Mouse (Mus musculus): ENCODE data around the gene Pcsk5. TPM values are rescaled to one million over a fixed set of nuclear protein-coding genes. Genes with fewer than 3 reads are reported as not detected.

The Pcsk5 gene
- polyA plus RNA-seq, 1 experiment = 5.0 TPM

GRCm38 (mm10) chr19:17786744-17787143, 50.7 kb downstream of the Pcsk5 start:
- Histone ChIP-seq H3K4me1 (ENCODE audit: control insufficient read depth, insufficient read depth, low read length) (no peaks in the 10 kb centered on the region; the same call in 1 of the 2 replicates), H3K4me3 (ENCODE audit: insufficient read depth, low read length) (no peak overlapping the region), H3K27ac (ENCODE audit: insufficient read depth, low read length) (no peak overlapping the region)
- TF ChIP-seq POLR2A (IDR thresholded peaks at IDR 0.05; ENCODE audit: extremely low read depth, insufficient read depth, low read length) (no peak), CTCF (IDR thresholded peaks at IDR 0.05; ENCODE audit: extremely low read depth, insufficient read depth, low read length) (no peak)

- no peak for TF ChIP-seq CTCF (IDR thresholded peaks at IDR 0.05; ENCODE audit: extremely low read depth, insufficient read depth, low read length)
- TF ChIP-seq POLR2A (IDR thresholded peaks at IDR 0.05; ENCODE audit: extremely low read depth, insufficient read depth, low read length) = no peak
- Histone ChIP-seq H3K4me1 (ENCODE audit: control insufficient read depth, insufficient read depth, low read length) (no peaks in the 10 kb centered on the region; the same call in 1 of the 2 replicates), H3K4me3 (ENCODE audit: insufficient read depth, low read length) (no peak overlapping the region), H3K27ac (ENCODE audit: insufficient read depth, low read length) (no peak overlapping the region)
Observed at GRCm38 (mm10) chr19:17784401-17785192, 52.8 kb downstream of the Pcsk5 start.

- TF ChIP-seq CTCF (IDR thresholded peaks at IDR 0.05; ENCODE audit: extremely low read depth, insufficient read depth, low read length) (no peak), POLR2A (IDR thresholded peaks at IDR 0.05; ENCODE audit: extremely low read depth, insufficient read depth, low read length) (no peak)
- Histone ChIP-seq H3K4me1 (ENCODE audit: control insufficient read depth, insufficient read depth, low read length) (no peaks in the 10 kb centered on the region; the same call in 1 of the 2 replicates), H3K27ac (ENCODE audit: insufficient read depth, low read length) (no peak overlapping the region), H3K4me3 (ENCODE audit: insufficient read depth, low read length) (no peak overlapping the region)
Observed at GRCm38 (mm10) chr19:17783231-17783630, 54.2 kb downstream of the Pcsk5 start.

GRCm38 (mm10) chr19:17781323-17781722, 56.1 kb downstream of the Pcsk5 start:
- Histone ChIP-seq H3K27ac (ENCODE audit: insufficient read depth, low read length) (no peak overlapping the region), H3K4me3 (ENCODE audit: insufficient read depth, low read length) (no peak overlapping the region), H3K4me1 (ENCODE audit: control insufficient read depth, insufficient read depth, low read length) (no peaks in the 10 kb centered on the region; the same call in 1 of the 2 replicates)
- TF ChIP-seq POLR2A (IDR thresholded peaks at IDR 0.05; ENCODE audit: extremely low read depth, insufficient read depth, low read length) (no peak), CTCF (IDR thresholded peaks at IDR 0.05; ENCODE audit: extremely low read depth, insufficient read depth, low read length) (no peak)

- H3K27ac ChIP-seq (ENCODE audit: insufficient read depth, low read length) = no peak overlapping the region
- TF ChIP-seq CTCF (IDR thresholded peaks at IDR 0.05; ENCODE audit: extremely low read depth, insufficient read depth, low read length) (no peak), POLR2A (IDR thresholded peaks at IDR 0.05; ENCODE audit: extremely low read depth, insufficient read depth, low read length) (no peak)
- H3K4me3 ChIP-seq (ENCODE audit: insufficient read depth, low read length) = no peak overlapping the region
Observed at GRCm38 (mm10) chr19:17775943-17776342, 61.5 kb downstream of the Pcsk5 start.

GRCm38 (mm10) chr19:17775097-17775496, 62.3 kb downstream of the Pcsk5 start:
- Histone ChIP-seq H3K4me1 (ENCODE audit: control insufficient read depth, insufficient read depth, low read length) (no peaks in the 10 kb centered on the region; the same call in 1 of the 2 replicates), H3K27ac (ENCODE audit: insufficient read depth, low read length) (no peak overlapping the region), H3K4me3 (ENCODE audit: insufficient read depth, low read length) (no peak overlapping the region)
- no peak for TF ChIP-seq CTCF (IDR thresholded peaks at IDR 0.05; ENCODE audit: extremely low read depth, insufficient read depth, low read length)
- TF ChIP-seq POLR2A (IDR thresholded peaks at IDR 0.05; ENCODE audit: extremely low read depth, insufficient read depth, low read length) = no peak

More at GRCm38 (mm10) chr19:17775943-17776342, 61.5 kb downstream of the Pcsk5 start:
- no peaks in the 10 kb centered on the region; the same call in 1 of the 2 replicates for H3K4me1 ChIP-seq (ENCODE audit: control insufficient read depth, insufficient read depth, low read length)

GRCm38 (mm10) chr19:17774061-17774460, 63.4 kb downstream of the Pcsk5 start:
- Histone ChIP-seq H3K4me3 (ENCODE audit: insufficient read depth, low read length) (no peak overlapping the region), H3K4me1 (ENCODE audit: control insufficient read depth, insufficient read depth, low read length) (no peaks in the 10 kb centered on the region; the same call in 1 of the 2 replicates), H3K27ac (ENCODE audit: insufficient read depth, low read length) (no peak overlapping the region)
- no peak for TF ChIP-seq POLR2A (IDR thresholded peaks at IDR 0.05; ENCODE audit: extremely low read depth, insufficient read depth, low read length)
- TF ChIP-seq CTCF (IDR thresholded peaks at IDR 0.05; ENCODE audit: extremely low read depth, insufficient read depth, low read length) = no peak

GRCm38 (mm10) chr19:17769610-17770399, 67.6 kb downstream of the Pcsk5 start:
- H3K4me3 ChIP-seq (ENCODE audit: insufficient read depth, low read length) = no peak overlapping the region
- no peaks in the 10 kb centered on the region for H3K4me1 ChIP-seq (ENCODE audit: control insufficient read depth, insufficient read depth, low read length)
- TF ChIP-seq POLR2A (IDR thresholded peaks at IDR 0.05; ENCODE audit: extremely low read depth, insufficient read depth, low read length) = no peak
- peak; percentile 40; the same call in 1 of the 2 replicates for TF ChIP-seq CTCF (IDR thresholded peaks at IDR 0.05; ENCODE audit: extremely low read depth, insufficient read depth, low read length)
- H3K27ac ChIP-seq (ENCODE audit: insufficient read depth, low read length) = no peak overlapping the region

GRCm38 (mm10) chr19:17765001-17765400, 72.4 kb downstream of the Pcsk5 start:
- no peak overlapping the region for H3K27ac ChIP-seq (ENCODE audit: insufficient read depth, low read length)
- H3K4me3 ChIP-seq (ENCODE audit: insufficient read depth, low read length) = no peak overlapping the region
- H3K4me1 ChIP-seq (ENCODE audit: control insufficient read depth, insufficient read depth, low read length) = no peaks in the 10 kb centered on the region
- no peak for TF ChIP-seq POLR2A (IDR thresholded peaks at IDR 0.05; ENCODE audit: extremely low read depth, insufficient read depth, low read length)
- no peak for TF ChIP-seq CTCF (IDR thresholded peaks at IDR 0.05; ENCODE audit: extremely low read depth, insufficient read depth, low read length)

Measured in cortical plate, adult 2 months (tissue).